Mouse (Mus musculus): ENCODE results near the gene Tnfrsf1a. TPM values are rescaled to one million over a fixed set of nuclear protein-coding genes. Genes with fewer than 3 reads are reported as not detected.
A peak's percentile ranks its signal among the peaks of the same experiment; 100 is the strongest.

Gene Tnfrsf1a
- total RNA-seq, 2 experiments from 2014 or later: 63.4 to 70.7 TPM

GRCm38 (mm10) chr6:125377582-125378451, 28.7 kb downstream of the Tnfrsf1a start:
- intact Hi-C loops (cut with DNase I): no loop called here
- DNase-seq: peak; percentile 54 to 73

GRCm38 (mm10) chr6:125378621-125379020, 29.5 kb downstream of the Tnfrsf1a start:
- intact Hi-C loops (cut with DNase I): no loop called here
- no peak for DNase-seq

- DNase-seq: no peak
- intact Hi-C loops (cut with DNase I): no loop called here
These were observed 30.6 kb downstream of the Tnfrsf1a start for GRCm38 (mm10) chr6:125379781-125380180.

- intact Hi-C loops (cut with DNase I): no loop called here
- no peak for DNase-seq
These were observed 31.5 kb downstream of the Tnfrsf1a start, which contains the start of gene Plekhg6 for GRCm38 (mm10) chr6:125380372-125381360. Gene Plekhg6, minus strand, starts transcription at chr6:125380793.

GRCm38 (mm10) chr6:125382024-125382423, 32.9 kb downstream of the Tnfrsf1a start:
- no peak for DNase-seq
- intact Hi-C loops (cut with DNase I): no loop called here

GRCm38 (mm10) chr6:125385066-125385974, 36.2 kb downstream of the Tnfrsf1a start:
- no peak for DNase-seq
- intact Hi-C loops (cut with DNase I): no loop called here

GRCm38 (mm10) chr6:125386080-125386479, 36.9 kb downstream of the Tnfrsf1a start:
- intact Hi-C loops (cut with DNase I): no loop called here
- DNase-seq: no peak

GRCm38 (mm10) chr6:125389853-125390252, 40.7 kb downstream of the Tnfrsf1a start:
- no peak for DNase-seq
- intact Hi-C loops (cut with DNase I): no loop called here

GRCm38 (mm10) chr6:125405461-125406382, 56.6 kb downstream of the Tnfrsf1a start:
- DNase-seq: no peak
- intact Hi-C loops (cut with DNase I): no loop called here

GRCm38 (mm10) chr6:125407224-125407623, 58.1 kb downstream of the Tnfrsf1a start:
- intact Hi-C loops (cut with DNase I): no loop called here
- no peak for DNase-seq

GRCm38 (mm10) chr6:125407657-125408056, 58.5 kb downstream of the Tnfrsf1a start:
- intact Hi-C loops (cut with DNase I): no loop called here
- no peak for DNase-seq

GRCm38 (mm10) chr6:125410551-125410950, 61.4 kb downstream of the Tnfrsf1a start:
- no peak for DNase-seq
- intact Hi-C loops (cut with DNase I): no loop called here

- intact Hi-C loops (cut with DNase I): no loop called here
- DNase-seq: no peak
These were observed 61.9 kb downstream of the Tnfrsf1a start for GRCm38 (mm10) chr6:125410995-125411547.

- no peak for DNase-seq
- intact Hi-C loops (cut with DNase I): no loop called here
These were observed 62.5 kb downstream of the Tnfrsf1a start for GRCm38 (mm10) chr6:125411661-125412060.

Other genes with a start within 250 kb of the Tnfrsf1a start
- 10 to 100 TPM; 16.2 to 19.9 TPM for gene Nop2, start 217.5 kb upstream of the Tnfrsf1a start, total RNA-seq (2021)
- 10 to 100 TPM in 1 of 2 experiments, 1 to 10 TPM in 1; 10.0 to 16.1 TPM for gene Iffo1, start 204.1 kb upstream of the Tnfrsf1a start, total RNA-seq (2021)
- 1,000 to 10,000 TPM; 3,924 to 4,148 TPM for gene Gapdh, start 182.9 kb upstream of the Tnfrsf1a start, total RNA-seq (2021)
- 10 to 100 TPM; 28.1 to 33.4 TPM for gene Ncapd2, start 157.7 kb upstream of the Tnfrsf1a start, total RNA-seq (2021)
- gene Mrpl51, start 157.6 kb upstream of the Tnfrsf1a start, total RNA-seq (2021): 100 to 1,000 TPM; 279 to 289 TPM
- gene Vamp1, start 133.8 kb upstream of the Tnfrsf1a start, total RNA-seq (2021): 1 to 10 TPM; 9.3 to 9.8 TPM
- gene Tapbpl, start 117.5 kb upstream of the Tnfrsf1a start, total RNA-seq (2021): 1 to 10 TPM; 4.0 to 4.3 TPM
- 1 to 10 TPM in 1 of 2 experiments, under 1 TPM in 1; 0.91 to 7.5 TPM for gene Cd27, start 112.4 kb upstream of the Tnfrsf1a start, total RNA-seq (2021)
- not detected for gene Tuba3a, start 63.3 kb upstream of the Tnfrsf1a start, total RNA-seq (2021)
- 10 to 100 TPM; 34.6 to 36.0 TPM for gene Ltbr, start 35.5 kb upstream of the Tnfrsf1a start, total RNA-seq (2021)
- gene Scnn1a, start 28.7 kb upstream of the Tnfrsf1a start, total RNA-seq (2021): 1 to 10 TPM in 1 of 2 experiments, under 1 TPM in 1; 1.00 to 1.1 TPM
- gene Plekhg6, start 31.4 kb downstream of the Tnfrsf1a start, total RNA-seq (2021): not detected
- gene Cd9, start 145.4 kb downstream of the Tnfrsf1a start, total RNA-seq (2021): 10 to 100 TPM; 63.4 to 69.8 TPM
- 100 to 1,000 TPM in 1 of 2 experiments, 10 to 100 TPM in 1; 88.1 to 110 TPM for gene Vwf, start 197.4 kb downstream of the Tnfrsf1a start, total RNA-seq (2021)

Data from heart, postnatal 14 days (tissue).